Mouse (Mus musculus) bone marrow, adult 2 months (tissue): Measurements from ENCODE around the gene Dguok. TPM values are rescaled to one million over a fixed set of nuclear protein-coding genes. Genes with fewer than 3 reads are reported as not detected.

ENCODE experiments used
- H3K27ac ChIP-seq: fragments of 200-500 bp; 2 replicates; pipeline ENCODE4 v1.5.1; 2012; ENCODE audit warnings: low read depth, mild to moderate bottlenecking, control low read depth, inconsistent platforms, low read length; ENCODE audit not compliant: control insufficient read depth, poor library complexity, insufficient read depth
- H3K4me1 ChIP-seq: fragments of 200-500 bp; 2 replicates; pipeline ENCODE4 v1.6.1; 2011; ENCODE audit warnings: low read length; ENCODE audit not compliant: control insufficient read depth, insufficient read depth
- H3K4me3 ChIP-seq: fragments of 200-500 bp; replicated peaks from 2 replicates; pipeline ENCODE3; 2011; ENCODE audit warnings: mild to moderate bottlenecking, low read depth, low read length, control low read depth; ENCODE audit not compliant: control insufficient read depth
- CTCF ChIP-seq: fragments of 200-500 bp; IDR thresholded peaks from 2 replicates; pipeline ENCODE4 v1.5.1; 2011; ENCODE audit warnings: low read length, control low read depth; ENCODE audit not compliant: control insufficient read depth, insufficient read depth
- POLR2A ChIP-seq: fragments of 200-500 bp; IDR thresholded peaks from 2 replicates; pipeline ENCODE4 v1.6.1; 2011; ENCODE audit warnings: low read depth, mild to moderate bottlenecking, control low read depth, low read length, borderline replicate concordance; ENCODE audit not compliant: control insufficient read depth
- WGBS: fragments of 180-500 bp; shearing (Covaris S2); methylation state at CpG from one replicate; pipeline ENCODE4 v1.1.7; 2018; 5-methylcytosine and 5-hydroxymethylcytosine counted together
- polyA plus RNA-seq: library from polyadenylated mRNA; stranded (reverse); fragments of >200 nt; gene quantifications from 2 replicates; pipeline ENCODE4 v1.2.4, GENCODE M21; 2011; ENCODE audit warnings: low replicate concordance; ENCODE audit not compliant: missing spikeins, insufficient read depth, insufficient read length

Gene Dguok
- polyA plus RNA-seq, 1 experiment = 38.4 TPM

DNA sequence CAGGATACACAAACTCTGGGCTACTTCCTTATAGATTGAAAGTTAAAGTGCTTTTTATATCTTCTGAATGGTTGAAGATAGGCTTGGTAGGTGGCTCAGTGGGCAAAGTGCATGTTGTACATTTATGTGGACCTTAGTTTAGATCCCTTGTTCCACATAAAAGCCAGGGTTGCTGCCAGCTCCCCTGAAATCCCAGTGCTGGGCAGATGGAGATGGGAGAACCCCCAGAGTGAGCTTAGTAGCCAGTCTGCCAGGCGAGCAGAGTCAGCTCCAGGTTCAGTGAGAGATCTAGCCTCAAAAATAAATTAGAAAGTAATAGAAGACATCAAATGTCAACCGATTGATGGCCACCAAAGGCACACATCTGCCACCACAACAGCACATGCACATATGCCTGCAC is 25.8 kb upstream of the Dguok start:
- TF ChIP-seq POLR2A = no peak
- no peak for TF ChIP-seq CTCF
- WGBS = 78% methylated on average over 2 of the region's 2 CpGs

DNA sequence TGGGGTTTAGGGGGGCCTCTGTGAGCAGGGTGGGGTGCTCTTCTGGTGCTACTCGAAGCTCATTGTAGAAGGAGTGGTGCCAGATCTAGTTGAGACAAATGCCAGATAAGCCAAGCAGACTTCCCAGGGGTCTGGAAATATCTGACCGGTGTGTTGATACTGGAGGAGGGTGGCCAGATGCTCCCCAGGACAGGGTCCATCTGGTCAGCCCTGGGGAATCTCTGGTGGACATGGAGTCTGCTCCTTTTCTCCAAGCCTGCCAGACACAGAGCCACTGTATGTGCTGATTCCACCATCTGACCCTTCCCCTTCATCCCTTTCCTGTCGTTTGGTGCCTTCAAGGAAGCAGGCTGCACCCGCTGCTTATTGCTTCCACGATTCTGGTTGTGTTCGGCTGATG is 16.4 kb upstream of the Dguok start:
- Histone ChIP-seq H3K4me1 (no peaks in the 10 kb centered on the region), H3K4me3 (no peak overlapping the region), H3K27ac (no peak overlapping the region)
- 53% methylated on average over 6 of the region's 6 CpGs for WGBS
- TF ChIP-seq CTCF (no peak), POLR2A (no peak)

More for the DNA sequence above, 25.8 kb upstream of the Dguok start:
- Histone ChIP-seq H3K4me3 (no peak overlapping the region), H3K27ac (no peak overlapping the region), H3K4me1 (no peaks in the 10 kb centered on the region)

DNA sequence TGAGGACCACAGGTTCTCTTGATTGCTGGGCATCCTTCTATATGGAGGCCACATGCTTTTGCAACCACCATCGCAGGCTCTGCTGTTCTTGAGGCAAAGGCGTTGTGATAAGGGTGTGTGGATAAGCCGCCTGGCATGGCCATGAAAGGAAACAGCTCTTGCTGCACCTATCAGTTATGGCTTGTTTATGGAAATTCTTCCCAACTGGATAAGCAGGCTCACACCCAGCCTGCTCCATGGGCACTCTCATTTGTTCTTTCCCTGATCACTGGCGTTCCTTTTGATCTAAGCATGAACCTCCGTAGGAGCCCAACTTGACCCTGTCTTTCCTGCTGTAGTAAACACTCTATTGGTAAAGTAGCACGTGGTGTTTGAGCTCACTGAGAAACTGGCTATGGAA is 15.0 kb upstream of the Dguok start:
- Histone ChIP-seq H3K27ac (no peak overlapping the region), H3K4me1 (no peaks in the 10 kb centered on the region), H3K4me3 (no peak overlapping the region)
- TF ChIP-seq POLR2A (no peak), CTCF (no peak)
- 65% methylated on average over 6 of the region's 6 CpGs for WGBS

DNA sequence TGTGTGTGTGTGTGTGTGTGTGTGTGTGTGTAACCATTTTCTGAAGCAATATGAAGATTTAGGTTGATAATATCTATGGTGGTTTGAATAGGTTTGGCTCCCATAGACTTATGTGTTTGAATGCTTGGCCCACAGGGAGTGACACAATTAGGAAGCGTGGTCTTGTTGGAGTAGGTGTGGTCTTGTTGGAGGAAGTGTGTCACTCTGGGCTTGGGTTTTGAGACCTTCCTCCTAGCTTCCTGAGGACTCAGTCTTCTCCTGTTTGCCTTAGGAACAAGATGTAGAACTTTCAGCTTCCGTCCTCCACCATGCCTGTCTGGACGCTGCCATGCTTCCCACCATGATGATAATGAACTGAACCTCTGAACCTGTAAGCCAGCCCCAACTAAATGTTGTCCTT is 11.9 kb upstream of the Dguok start:
- no peaks in the 10 kb centered on the region for H3K4me1 ChIP-seq
- H3K27ac ChIP-seq = no peak overlapping the region
- H3K4me3 ChIP-seq = no peak overlapping the region
- WGBS = 39% methylated on average over 3 of the region's 3 CpGs
- TF ChIP-seq CTCF (no peak), POLR2A (no peak)

DNA sequence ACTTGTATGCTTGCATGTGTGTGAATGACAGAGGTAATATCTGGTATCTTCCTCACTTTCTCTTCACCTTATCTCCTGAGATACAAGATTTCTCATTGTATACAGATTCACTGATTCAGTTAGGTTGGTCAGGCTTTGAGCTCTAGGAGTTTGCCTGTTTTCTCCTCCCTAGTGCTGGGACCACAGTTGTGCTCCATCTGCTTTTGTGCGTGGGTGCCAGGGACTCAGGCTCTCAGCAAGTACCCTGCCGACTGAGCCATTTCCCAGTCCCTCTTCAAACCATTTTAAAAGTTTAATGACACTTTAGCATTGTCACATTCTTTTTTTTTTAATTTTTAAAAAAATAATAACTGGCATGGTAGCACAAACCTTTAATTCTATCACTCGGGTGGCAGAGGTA is 8.4 kb upstream of the Dguok start:
- no peak overlapping the region for H3K4me3 ChIP-seq
- no peak overlapping the region for H3K27ac ChIP-seq
- no peaks in the 10 kb centered on the region for H3K4me1 ChIP-seq
- no peak for TF ChIP-seq CTCF
- TF ChIP-seq POLR2A = no peak
- 80% methylated on average over 3 of the region's 3 CpGs for WGBS

DNA sequence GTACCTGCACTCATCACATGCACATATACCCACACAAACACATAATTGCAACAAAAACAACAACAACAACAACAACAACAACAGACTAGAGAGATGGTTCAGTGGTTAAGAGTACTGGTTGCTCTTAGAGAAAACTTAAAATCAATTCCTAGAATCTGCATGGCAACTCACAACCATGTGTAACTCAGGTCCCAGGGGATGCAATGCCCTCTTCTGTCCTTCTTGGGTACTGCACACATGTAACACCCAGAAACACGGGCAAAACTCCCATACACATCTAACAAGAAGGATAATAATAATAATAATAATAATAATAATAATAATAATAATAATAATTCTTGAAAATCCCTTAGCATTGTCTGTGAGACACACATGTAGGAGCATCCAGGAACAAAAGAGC is 5.7 kb upstream of the Dguok start:
- no peaks in the 10 kb centered on the region for H3K4me1 ChIP-seq
- no peak overlapping the region for H3K27ac ChIP-seq
- 5% methylated on average over 1 of the region's 1 CpGs for WGBS

DNA sequence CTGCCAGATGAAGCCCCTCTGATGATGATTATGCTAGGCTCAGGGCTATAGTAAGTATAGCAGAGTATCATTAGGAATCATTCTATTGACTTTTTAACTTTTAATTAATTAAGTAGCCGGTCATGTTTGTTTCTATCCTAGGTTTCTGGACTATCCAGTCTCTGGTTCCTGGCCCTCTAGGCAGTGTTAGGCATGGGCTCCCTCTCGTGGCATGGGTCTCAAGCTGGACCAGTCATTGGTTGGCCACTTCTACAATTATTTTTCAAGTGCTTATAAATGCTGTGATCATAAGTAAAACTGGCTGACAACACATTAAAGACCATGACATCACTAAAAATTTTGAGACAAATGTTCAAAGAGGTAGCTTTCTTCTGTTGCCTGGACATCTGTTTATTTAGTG is 3.4 kb upstream of the Dguok start:
- WGBS = 61% methylated on average over 2 of the region's 2 CpGs
- no peak for TF ChIP-seq POLR2A
- peak; percentile 30; the same call in 1 of the 2 replicates for TF ChIP-seq CTCF
- Histone ChIP-seq H3K27ac (no peak overlapping the region), H3K4me3 (no peak overlapping the region), H3K4me1 (peaks cover under 1% of the 10 kb centered on the region)

More for the DNA sequence above, 5.7 kb upstream of the Dguok start:
- no peak overlapping the region for H3K4me3 ChIP-seq
- peak; percentile 74 for TF ChIP-seq CTCF
- TF ChIP-seq POLR2A = no peak

DNA sequence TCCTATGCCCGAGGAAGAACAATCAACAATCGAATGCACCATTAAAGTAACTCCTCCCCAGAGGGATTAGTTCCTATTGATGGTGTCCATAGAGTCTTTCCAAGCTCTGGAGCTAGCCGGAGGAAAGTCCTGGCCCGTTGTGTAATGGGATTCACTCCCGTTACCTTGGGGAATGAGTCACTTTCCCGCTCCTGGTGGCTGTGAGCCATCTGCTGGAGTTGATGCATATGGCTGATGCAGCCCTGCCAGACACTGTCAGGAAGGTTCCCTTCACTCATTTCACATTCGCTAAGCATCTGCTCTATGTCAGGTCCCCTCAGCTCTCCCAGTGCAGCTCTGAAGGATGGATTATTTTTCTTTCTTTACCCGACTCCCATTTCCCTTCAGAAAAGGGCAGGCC is 2.7 kb upstream of the Dguok start:
- peaks cover 2% of the 10 kb centered on the region for H3K4me1 ChIP-seq
- 80% methylated on average over 8 of the region's 8 CpGs for WGBS
- TF ChIP-seq CTCF (no peak), POLR2A (no peak)
- H3K27ac ChIP-seq = no peak overlapping the region
- H3K4me3 ChIP-seq = no peak overlapping the region

DNA sequence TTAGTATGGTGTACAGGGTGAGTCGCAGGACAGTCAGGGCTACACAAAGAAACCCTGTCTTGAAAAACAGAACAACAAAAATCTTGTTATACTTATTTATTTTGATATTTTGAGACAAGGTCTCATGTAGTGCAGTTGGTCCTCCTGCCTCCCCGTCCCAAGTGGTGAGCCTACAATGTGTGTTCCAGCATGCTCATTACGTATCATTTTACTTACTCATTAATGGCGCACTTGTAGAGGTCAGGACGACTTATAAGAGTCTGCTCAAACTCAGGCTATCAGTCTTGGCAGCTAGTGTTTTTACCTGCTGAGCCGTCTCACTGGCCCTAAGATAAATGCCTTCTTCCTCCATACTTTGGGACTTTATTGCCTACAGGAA is 388 bp upstream of the Dguok start:
- no peak for TF ChIP-seq CTCF
- H3K4me3 ChIP-seq = peak overlapping the region; percentile 43
- 16% methylated on average over 6 of the region's 6 CpGs for WGBS
- H3K27ac ChIP-seq = peak overlapping the region; percentile 95; the same call in 1 of the 2 replicates
- peaks cover 6% of the 10 kb centered on the region for H3K4me1 ChIP-seq

DNA sequence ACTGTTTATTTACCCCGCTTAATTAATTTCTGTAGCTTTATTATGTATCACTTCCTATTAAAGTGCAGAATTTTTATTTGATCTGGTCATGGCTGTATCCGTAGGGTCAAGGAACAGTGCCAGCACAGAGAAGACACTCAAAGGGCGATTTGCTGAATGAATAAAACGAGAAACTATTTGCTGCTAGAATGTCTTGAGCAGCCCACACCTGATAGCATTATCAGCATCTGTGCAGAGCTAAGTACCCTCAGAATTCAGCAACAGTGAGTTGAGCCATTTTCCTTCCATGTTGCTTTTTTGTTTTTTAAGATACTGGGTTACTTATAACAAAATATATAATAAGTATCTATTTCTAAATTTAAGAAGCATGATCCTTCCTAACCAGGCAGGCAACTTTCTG is 1.2 kb downstream of the Dguok start:
- TF ChIP-seq CTCF (no peak), POLR2A (no peak)
- peak overlapping the region; percentile 64; the same call in 1 of the 2 replicates for H3K27ac ChIP-seq
- H3K4me3 ChIP-seq = no peak overlapping the region
- H3K4me1 ChIP-seq = peaks cover 6% of the 10 kb centered on the region
- 59% methylated on average over 4 of the region's 4 CpGs for WGBS
